Mouse (Mus musculus): ENCODE results near the gene Pard3b.

DNA sequence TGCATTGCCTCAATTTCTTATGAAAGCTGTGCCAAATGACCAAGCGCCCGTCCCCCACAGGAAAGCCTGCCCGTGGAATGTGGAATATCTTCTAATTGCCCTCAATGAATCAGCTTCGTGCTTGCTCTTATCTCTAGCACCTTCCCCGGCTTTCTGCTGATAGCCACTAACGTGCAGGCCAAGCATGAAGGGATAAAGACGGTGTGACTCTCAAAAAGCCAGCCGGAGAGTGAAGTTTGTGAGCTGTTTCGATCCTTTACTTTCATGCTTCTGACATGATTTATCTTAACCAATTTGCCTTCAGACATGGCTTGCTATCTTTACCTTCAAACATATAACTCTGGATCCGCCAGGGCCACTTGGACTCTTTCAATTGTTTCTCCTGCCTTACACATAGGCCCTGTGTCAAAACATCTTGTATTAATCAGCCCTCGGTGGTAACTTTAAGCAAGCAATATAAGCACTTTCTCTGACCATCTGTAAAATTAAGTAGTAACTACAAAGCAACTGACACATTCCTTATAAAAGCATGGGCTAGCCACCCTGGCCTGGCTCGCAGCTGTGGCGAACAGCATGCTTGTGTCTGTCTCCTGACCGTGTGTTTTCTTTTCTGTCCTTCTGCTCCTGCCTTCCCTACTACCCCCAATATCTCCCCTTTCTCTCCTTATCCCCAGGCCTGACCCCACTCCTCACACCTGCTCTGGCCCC lies 744.3 kb downstream of the Pard3b start:
- TF ChIP-seq POLR2A (IDR thresholded peaks at IDR 0.05; ENCODE audit: borderline replicate concordance, extremely low read depth, low read depth, low read length) (no peak), CTCF (IDR thresholded peaks at IDR 0.05; ENCODE audit: insufficient read depth, low read length) (no peak)
